In genomic region chr17:26252539-26253251, GRCm38 (mm10) we compare ENCODE assay signal across 8 mouse cellular contexts. TPM values are rescaled to one million over a fixed set of nuclear protein-coding genes. Genes with fewer than 3 reads are reported as not detected.
DNase-seq lines count a peak whose midpoint lies in the region; ATAC-seq and TF ChIP-seq lines count a peak whose summit lies in the region.

Gene Luc7l (plus strand): TSS chr17:26252896.

- peak within 1 kb of the TSS; percentile 63 for H3K4me2 ChIP-seq in forebrain, embryonic 15.5 days (replicated peaks)

- peak; percentile 96 for TF ChIP-seq POLR2A in lung, adult 2 months (IDR thresholded peaks at IDR 0.05; ENCODE audit: borderline replicate concordance, extremely low read depth, low read depth, low read length)

- DNase-seq in ES-CJ7 (ENCODE audit: low read depth, low spot score) = peak; percentile 95
- DNase-seq in cerebellum, adult 11 months = peak; percentile 87
- peak; percentile 87 for DNase-seq in heart, postnatal 25 days (ENCODE audit: low spot score)
- DNase-seq in layer of hippocampus, adult 18-20 months (ENCODE audit: low spot score in 2 of 2) = peak; percentile 97 to 98
- DNase-seq in lung, adult 2 months = peak; percentile 94
- peak; percentile 87 to 89 for DNase-seq in thymus, adult 18-20 months

- WGBS in forebrain, embryonic 15.5 days = under 1% methylated on average over 39 of the region's 43 CpGs
- under 1% methylated on average over 43 of the region's 43 CpGs for WGBS in lung, adult 2 months

- intact Hi-C loops in heart, postnatal 25 days (cut with DNase I) = loop anchor here (10.0 kb wide), 1 partner anchor 478 kb away; the partner anchor contains the start of gene Narfl

- H3K27ac ChIP-seq in forebrain, embryonic 15.5 days (replicated peaks) = peak within 1 kb of the TSS; percentile 98

- TF ChIP-seq CTCF in lung, adult 2 months (IDR thresholded peaks at IDR 0.05; ENCODE audit: insufficient read depth, low read length) = no peak

- H3K4me3 ChIP-seq in forebrain, embryonic 15.5 days = peak within 1 kb of the TSS; percentile 77
- H3K4me3 ChIP-seq in lung, adult 2 months (replicated peaks; ENCODE audit: extremely low read depth, low read depth, low read length) = peak within 1 kb of the TSS; percentile 93

- no peaks in the 10 kb centered on the region for H3K9me3 ChIP-seq in forebrain, embryonic 15.5 days

- peaks cover 18% of the 10 kb centered on the region for H3K36me3 ChIP-seq in forebrain, embryonic 15.5 days

- H3K4me1 ChIP-seq in forebrain, embryonic 15.5 days = peaks cover 18% of the 10 kb centered on the region
- peaks cover 6% of the 10 kb centered on the region for H3K4me1 ChIP-seq in lung, adult 2 months (ENCODE audit: control insufficient read depth, insufficient read depth, low read length)

- no peaks in the 10 kb centered on the region for H3K27me3 ChIP-seq in forebrain, embryonic 15.5 days

- ATAC-seq in forebrain, embryonic 15.5 days (replicated peaks) = peak; percentile 95
- ATAC-seq in neutrophil, adult 5-6 weeks (ENCODE audit: extremely low read depth, insufficient number of reproducible peaks, low FRiP score, poor library complexity, severe bottlenecking) = peak; percentile 89

- H3K9ac ChIP-seq in forebrain, embryonic 15.5 days (replicated peaks) = peak within 1 kb of the TSS; percentile 89

RNA-seq across cellular contexts. Expression of gene Luc7l, which starts in this region (rescaled TPM):
- 122 and 123 TPM in 2 replicates for polyA plus RNA-seq in forebrain, embryonic 15.5 days (2015; fragmentation: Nextera tagmentation; extraction: Ambion mirVana)
- 10 to 100 TPM; 15.3 to 18.2 TPM for total RNA-seq in heart, postnatal 25 days (2021)
- 10 to 100 TPM; 87.4 to 91.8 TPM for total RNA-seq in layer of hippocampus, adult 18-20 months (2021)
- 16.9 and 19.1 TPM in 2 replicates for polyA plus RNA-seq in lung, adult 2 months (2012; rRNA removed)
- 99.0 and 102 TPM in 2 replicates for total RNA-seq in neutrophil, adult 5-6 weeks (2017)

Comparison
In these comparisons a context has a peak if more than half of its experiments do, and no peak if none do; other contexts are left out.
1. Peak in every context shown above with its lines: DNase-seq, ATAC-seq, H3K4me3 ChIP-seq and H3K27ac ChIP-seq.